Mouse (Mus musculus) intestine, embryonic 16.5 days (tissue): ENCODE measurements around the gene Grb2. TPM values are rescaled to one million over a fixed set of nuclear protein-coding genes. Genes with fewer than 3 reads are reported as not detected.

Experiments
- ATAC-seq: fragments of 200-750 bp; cut with Nextera tagmentation; 2 replicates; pipeline ENCODE4 v1.8.0; 2017; ENCODE audit warnings: moderate TSS enrichment, moderate library complexity
- H3K27ac ChIP-seq: fragments of 300-500 bp; sonication (generic); 2 replicates; pipeline ENCODE4 v1.5.1; 2014; ENCODE audit warnings: mild to moderate bottlenecking, low read length
- H3K27me3 ChIP-seq: fragments of 300-500 bp; sonication (generic); replicated peaks from 2 replicates; pipeline ENCODE4 v1.6.1; 2014; ENCODE audit warnings: low read length, control low read depth, mixed read lengths; ENCODE audit not compliant: control insufficient read depth, insufficient read depth
- H3K36me3 ChIP-seq: fragments of 300-500 bp; sonication (generic); 2 replicates; pipeline ENCODE4 v1.6.1; 2014; ENCODE audit warnings: low read length, control low read depth; ENCODE audit not compliant: control insufficient read depth, insufficient read depth
- H3K4me1 ChIP-seq: fragments of 300-500 bp; sonication (generic); 2 replicates; pipeline ENCODE4 v1.6.1; 2014; ENCODE audit warnings: low read length, control low read depth, mixed read lengths; ENCODE audit not compliant: control insufficient read depth, insufficient read depth
- H3K4me2 ChIP-seq: fragments of 300-500 bp; sonication (generic); 2 replicates; pipeline ENCODE4 v1.6.1; 2014; ENCODE audit warnings: low read depth, low read length, control low read depth
- H3K4me3 ChIP-seq: fragments of 300-500 bp; sonication (generic); 2 replicates; pipeline ENCODE4 v1.5.1; 2014; ENCODE audit warnings: mild to moderate bottlenecking, low read length
- H3K9ac ChIP-seq: fragments of 300-500 bp; sonication (generic); 2 replicates; pipeline ENCODE4 v1.6.1; 2014; ENCODE audit warnings: low read depth, low read length
- H3K9me3 ChIP-seq: fragments of 300-500 bp; sonication (generic); 2 replicates; pipeline ENCODE4 v1.6.1; 2016; ENCODE audit warnings: low read length, control low read depth; ENCODE audit not compliant: control insufficient read depth
- WGBS: fragments of 180-500 bp; shearing (Covaris S2); extraction: QIAGEN DNeasy Blood & Tissue Kit; methylation state at CpG from one replicate; pipeline ENCODE4 v1.1.7; 2014; 5-methylcytosine and 5-hydroxymethylcytosine counted together
- polyA plus RNA-seq: library from polyadenylated mRNA; unstranded; fragments of >200 nt; fragmentation: Nextera tagmentation; extraction: Ambion mirVana; gene quantifications from 2 replicates; pipeline ENCODE4 v1.2.1, GENCODE M21; 2015

Grb2 gene
- polyA plus RNA-seq, 1 experiment from 2014 or later, result 67.1 TPM

DNA sequence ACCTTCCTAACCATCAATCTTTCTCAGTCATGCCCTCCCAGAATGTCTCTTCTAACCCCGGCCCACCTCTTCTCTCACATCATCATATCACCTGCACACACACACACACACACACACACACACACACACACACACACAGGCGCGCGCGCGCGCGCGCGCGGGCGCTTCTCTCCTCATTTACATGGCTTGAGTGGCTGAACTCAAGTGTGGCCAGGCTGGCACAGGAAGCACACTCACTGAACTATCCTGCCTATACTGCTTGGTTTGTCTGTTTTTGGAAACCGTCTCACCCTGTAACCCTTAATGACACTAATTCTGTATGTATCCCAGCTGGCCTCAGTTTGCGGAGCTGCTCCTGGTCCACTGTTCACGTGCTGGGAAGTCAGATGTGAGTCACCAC, 107.7 kb downstream of the Grb2 start:
- Histone ChIP-seq H3K27me3 (no peaks in the 10 kb centered on the region), H3K27ac (no peak overlapping the region), H3K4me2 (no peak overlapping the region), H3K9me3 (no peaks in the 10 kb centered on the region), H3K4me3 (no peak overlapping the region), H3K9ac (no peak overlapping the region), H3K36me3 (peaks cover 2% of the 10 kb centered on the region), H3K4me1 (peaks cover 18% of the 10 kb centered on the region)
- WGBS, result 94% methylated on average over 15 of the region's 15 CpGs
- ATAC-seq, result no peak

DNA sequence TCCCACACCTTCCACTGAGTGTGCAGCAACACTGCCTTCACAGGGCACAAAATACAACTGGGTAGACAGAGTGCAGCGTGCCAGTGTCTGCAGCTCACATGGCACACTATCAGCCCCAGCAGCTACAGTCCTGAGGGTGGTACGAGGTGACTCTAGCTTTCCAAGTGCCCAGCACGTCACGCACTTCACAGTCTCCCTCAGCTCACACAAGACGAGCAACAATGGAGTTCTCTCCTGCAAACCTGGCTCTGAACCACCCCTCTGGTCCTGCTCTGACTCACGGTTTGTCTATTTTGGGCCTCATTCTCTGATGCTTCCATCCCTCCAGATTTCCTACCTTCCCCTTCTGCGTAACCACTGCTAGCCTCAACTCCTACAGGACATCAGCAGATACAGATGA, 108.7 kb downstream of the Grb2 start:
- Histone ChIP-seq H3K36me3 (peaks cover under 1% of the 10 kb centered on the region), H3K27me3 (no peaks in the 10 kb centered on the region), H3K4me1 (peaks cover 12% of the 10 kb centered on the region), H3K4me3 (no peak overlapping the region), H3K9me3 (no peaks in the 10 kb centered on the region), H3K9ac (no peak overlapping the region), H3K4me2 (no peak overlapping the region), H3K27ac (no peak overlapping the region)
- WGBS, result 91% methylated on average over 7 of the region's 7 CpGs
- no peak for ATAC-seq

DNA sequence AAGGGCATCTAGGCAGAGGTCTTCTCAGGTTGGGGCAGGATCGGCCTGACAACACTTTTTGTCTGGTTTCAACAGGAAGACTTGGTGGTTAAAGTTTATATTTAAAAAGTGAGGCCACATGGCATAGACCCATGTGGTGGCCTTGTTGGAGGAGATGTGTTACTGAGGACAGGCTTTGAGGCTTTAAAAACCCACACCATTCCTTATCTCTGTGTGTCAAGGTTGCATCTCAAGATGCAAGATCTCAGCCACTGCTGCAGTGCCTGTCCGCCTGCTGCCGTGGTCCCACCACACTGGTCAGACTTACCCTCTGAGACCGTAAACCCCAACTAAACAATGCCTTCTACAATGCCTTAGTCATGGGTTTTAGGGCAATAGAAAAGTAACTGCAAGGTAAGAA, 110.1 kb downstream of the Grb2 start:
- no peak overlapping the region for H3K4me3 ChIP-seq
- 94% methylated on average over 4 of the region's 4 CpGs for WGBS

DNA sequence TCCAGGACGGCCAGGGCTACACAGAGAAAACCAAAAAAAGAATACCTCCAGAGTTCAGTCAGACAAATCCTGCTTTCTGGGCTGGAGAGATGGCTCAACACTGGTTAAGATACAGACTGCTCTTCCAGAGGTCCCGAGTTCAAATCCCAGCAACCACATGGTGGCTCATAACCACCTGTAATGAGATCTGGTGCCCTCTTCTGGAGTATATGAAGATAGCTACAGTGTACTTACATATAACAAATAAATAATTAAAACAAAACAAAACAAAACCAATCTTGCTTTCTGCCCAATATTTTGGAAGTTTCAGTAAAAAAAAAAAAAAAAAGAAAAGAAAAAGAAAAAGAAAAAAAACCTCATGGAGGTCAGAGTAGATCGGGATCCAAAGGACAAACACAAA, 113.2 kb downstream of the Grb2 start:
- H3K4me2 ChIP-seq, result no peak overlapping the region
- H3K9ac ChIP-seq, result no peak overlapping the region
- H3K27ac ChIP-seq, result no peak overlapping the region
- H3K27me3 ChIP-seq, result no peaks in the 10 kb centered on the region
- H3K9me3 ChIP-seq, result no peaks in the 10 kb centered on the region
- no peak overlapping the region for H3K4me3 ChIP-seq
- 96% methylated on average over 3 of the region's 3 CpGs for WGBS
- peaks cover 21% of the 10 kb centered on the region for H3K36me3 ChIP-seq
- ATAC-seq, result no peak
- no peaks in the 10 kb centered on the region for H3K4me1 ChIP-seq

More for the DNA sequence above, 110.1 kb downstream of the Grb2 start:
- Histone ChIP-seq H3K9ac (no peak overlapping the region), H3K27me3 (no peaks in the 10 kb centered on the region), H3K27ac (no peak overlapping the region), H3K4me2 (no peak overlapping the region), H3K36me3 (peaks cover 8% of the 10 kb centered on the region), H3K4me1 (peaks cover 10% of the 10 kb centered on the region), H3K9me3 (no peaks in the 10 kb centered on the region)
- ATAC-seq, result no peak

Other genes starting within 250 kb of the Grb2 start
- 3.0 and 3.1 TPM in 2 replicates for gene Slc16a5, start 246.1 kb downstream of the Grb2 start, polyA plus RNA-seq
- 8.0 and 9.2 TPM in 2 replicates for gene Armc7, start 232.9 kb downstream of the Grb2 start, polyA plus RNA-seq
- gene Nt5c, start 216.7 kb downstream of the Grb2 start, polyA plus RNA-seq, result 166 and 174 TPM in 2 replicates
- 454 and 496 TPM in 2 replicates for gene Jpt1, start 194.2 kb downstream of the Grb2 start, polyA plus RNA-seq
- 581 and 669 TPM in 2 replicates for gene Sumo2, start 172.3 kb downstream of the Grb2 start, polyA plus RNA-seq
- 115 and 134 TPM in 2 replicates for gene Nup85, start 144.2 kb downstream of the Grb2 start, polyA plus RNA-seq
- 90.0 and 103 TPM in 2 replicates for gene Mrps7, start 104.7 kb downstream of the Grb2 start, polyA plus RNA-seq
- 16.8 and 18.8 TPM in 2 replicates for gene Gga3, start 104.5 kb downstream of the Grb2 start, polyA plus RNA-seq
- 33.5 and 34.5 TPM in 2 replicates for gene Mif4gd, start 95.6 kb downstream of the Grb2 start, polyA plus RNA-seq
- 30.3 and 31.3 TPM in 2 replicates for gene Slc25a19, start 80.3 kb downstream of the Grb2 start, polyA plus RNA-seq
- 19.7 and 21.1 TPM in 2 replicates for gene Tmem94, start 56.8 kb upstream of the Grb2 start, polyA plus RNA-seq
- 11.2 and 11.7 TPM in 2 replicates for gene Caskin2, start 105.0 kb upstream of the Grb2 start, polyA plus RNA-seq
- 34.2 and 37.7 TPM in 2 replicates for gene Tsen54, start 106.1 kb upstream of the Grb2 start, polyA plus RNA-seq
- gene Llgl2, start 115.5 kb upstream of the Grb2 start, polyA plus RNA-seq, result 102 and 107 TPM in 2 replicates
- gene Myo15b, start 149.8 kb upstream of the Grb2 start, polyA plus RNA-seq, result 168 and 230 TPM in 2 replicates
- 1.6 and 3.1 TPM in 2 replicates for gene Smim5, start 191.4 kb upstream of the Grb2 start, polyA plus RNA-seq
- 33.8 and 38.6 TPM in 2 replicates for gene Smim6, start 203.4 kb upstream of the Grb2 start, polyA plus RNA-seq
- 27.3 and 29.2 TPM in 2 replicates for gene Sap30bp, start 224.7 kb upstream of the Grb2 start, polyA plus RNA-seq
- 15.7 and 16.7 TPM in 2 replicates for gene Recql5, start 224.9 kb upstream of the Grb2 start, polyA plus RNA-seq